Mouse (Mus musculus) T-helper 2 cell (primary cell): ENCODE data around the gene Hist1h1c.
"Not testable (repeated sequence)": the region's sequence is repeated elsewhere in the genome, so short reads cannot be mapped to it uniquely, and the experiment has no call there.

Source experiments
- in situ Hi-C: fragments of 300-600 bp; cut with MboI, MseI; formaldehyde crosslinking; loops from one replicate; pipeline ENCODE4 v1.15.1; 2025; ENCODE audit warnings: high pct_unique_total_duplicates

Hist1h1c gene

DNA sequence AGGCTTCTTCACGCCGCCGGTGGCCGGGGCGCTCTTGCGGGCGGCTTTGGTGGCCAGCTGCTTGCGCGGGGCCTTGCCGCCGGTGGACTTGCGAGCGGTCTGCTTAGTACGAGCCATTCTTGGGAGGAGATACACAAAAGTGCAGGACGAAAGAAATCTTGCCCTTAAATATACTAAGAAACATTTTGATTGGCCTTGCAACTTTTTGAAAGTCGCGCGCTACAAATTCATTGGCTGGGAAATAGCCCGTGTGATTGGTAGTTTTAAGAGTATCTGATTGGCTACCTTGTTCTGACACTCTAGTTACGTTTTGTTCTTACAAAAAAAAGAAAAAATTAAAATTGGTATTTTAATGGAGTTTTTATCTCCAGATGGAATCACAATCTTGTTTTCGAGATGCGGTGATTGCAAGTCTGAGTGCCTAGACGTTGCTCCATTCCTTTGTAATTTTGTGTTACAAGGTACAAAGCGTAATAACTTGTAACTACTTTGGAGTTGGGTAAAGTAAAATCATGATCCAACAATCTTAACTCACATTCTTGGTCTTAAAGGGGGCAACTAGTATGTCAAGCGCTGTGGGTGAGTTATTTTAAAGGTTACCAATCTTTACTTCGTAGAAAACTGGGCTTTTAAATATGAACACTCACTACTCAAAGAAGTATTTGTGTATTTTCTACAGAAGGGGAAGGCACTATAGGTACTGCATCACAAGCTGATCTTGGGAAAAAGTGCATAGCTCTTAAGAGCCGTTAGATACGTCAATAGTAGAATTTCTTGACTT is 7.0 kb downstream of the Hist1h1c start, which contains the start of gene Hist1h3c:
TSS of gene Hist1h3c (minus strand) at position 222 of the 781 bp plus-strand sequence.
- in situ Hi-C loops = no loop called here

DNA sequence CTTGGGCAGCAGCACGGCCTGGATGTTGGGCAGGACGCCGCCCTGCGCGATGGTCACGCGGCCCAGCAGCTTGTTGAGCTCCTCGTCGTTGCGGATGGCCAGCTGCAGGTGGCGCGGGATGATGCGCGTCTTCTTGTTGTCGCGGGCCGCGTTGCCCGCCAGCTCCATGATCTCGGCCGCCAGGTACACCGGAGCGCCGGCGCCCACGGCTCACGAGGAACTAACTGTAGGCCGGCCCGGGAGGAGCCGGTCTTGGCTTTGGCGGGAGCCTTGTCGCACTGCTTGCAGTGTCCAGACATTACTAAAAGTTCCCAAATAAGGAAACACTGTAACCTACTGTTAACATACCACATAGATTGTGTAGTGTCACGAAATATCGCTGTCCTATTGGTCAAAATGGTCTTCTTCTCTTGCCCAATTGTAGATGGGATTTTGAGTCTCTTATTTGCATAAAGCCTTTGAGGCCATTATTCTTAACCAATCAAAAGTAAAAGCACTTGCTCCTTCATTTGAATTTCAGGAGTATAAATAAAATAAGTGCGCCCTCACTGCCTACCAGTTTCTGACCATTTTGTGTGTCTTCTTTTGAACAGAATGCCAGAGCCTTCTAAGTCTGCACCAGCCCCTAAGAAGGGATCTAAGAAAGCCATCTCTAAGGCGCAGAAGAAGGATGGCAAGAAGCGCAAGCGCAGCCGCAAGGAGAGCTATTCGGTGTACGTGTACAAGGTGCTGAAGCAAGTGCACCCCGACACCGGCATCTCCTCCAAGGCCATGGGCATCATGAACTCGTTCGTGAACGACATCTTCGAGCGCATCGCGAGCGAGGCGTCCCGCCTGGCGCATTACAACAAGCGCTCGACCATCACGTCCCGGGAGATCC is 7.8 kb downstream of the Hist1h1c start, which contains the start of gene Hist1h2bb:
TSS of gene Hist1h2bb (plus strand) at position 534 of the 880 bp plus-strand sequence.
- in situ Hi-C loops = not testable (repeated sequence)

- in situ Hi-C loops = no loop called here
Measured at GRCm38 (mm10) chr13:23747081-23747891, 8.7 kb downstream of the Hist1h1c start.

DNA sequence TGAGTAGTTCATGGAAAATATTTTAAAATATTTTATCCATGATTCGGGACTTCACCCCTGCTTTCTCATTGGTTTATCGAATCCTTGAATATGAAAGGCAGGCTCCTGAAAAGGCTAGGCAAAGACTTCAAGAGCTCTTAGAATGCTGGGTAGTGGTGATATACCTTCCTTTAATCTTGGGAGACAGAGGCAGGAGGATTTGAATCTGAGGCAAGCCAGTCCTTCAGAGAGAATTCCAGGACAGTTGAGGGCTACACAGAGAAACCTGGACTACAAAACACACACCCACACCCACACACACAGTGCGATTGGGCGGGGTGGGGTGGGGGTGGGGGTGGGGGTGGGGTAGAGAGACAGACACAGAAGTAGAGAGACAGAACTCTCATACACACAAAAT is 9.3 kb downstream of the Hist1h1c start:
- in situ Hi-C loops = no loop called here

DNA sequence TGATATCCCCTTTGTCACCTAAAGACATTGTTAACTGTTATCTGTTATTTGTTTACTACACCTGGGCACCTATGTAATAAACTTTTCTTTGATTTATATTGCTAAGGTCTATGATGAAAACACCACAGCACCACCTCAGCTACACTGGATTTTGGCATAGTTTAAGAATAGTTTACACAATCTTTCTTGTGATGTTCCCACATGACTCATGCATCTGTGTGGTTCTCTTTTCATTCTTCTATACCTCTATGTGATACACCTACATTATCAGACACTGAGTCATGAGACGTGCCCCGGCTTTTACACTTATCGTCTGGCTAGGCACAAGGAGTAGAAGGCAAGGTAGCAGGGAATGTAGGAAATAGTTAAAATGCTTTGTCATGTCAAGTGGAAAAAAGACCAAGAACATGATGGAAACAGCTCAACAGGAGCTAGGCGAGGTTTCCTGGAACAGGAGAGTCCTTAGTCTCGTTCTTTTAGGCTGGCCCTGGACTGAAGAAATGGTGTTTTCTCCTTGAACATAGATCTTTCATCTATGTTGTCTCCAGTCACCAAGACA is 11.0 kb downstream of the Hist1h1c start:
- in situ Hi-C loops = loop anchor here (10.0 kb wide), 1 partner anchor 875 kb away; no protein-coding TSS in a partner anchor

GRCm38 (mm10) chr13:23750839-23751477 is 12.3 kb downstream of the Hist1h1c start, which contains the start of gene Hist1h2ab:
Gene Hist1h2ab (plus strand): TSS chr13:23751126.
- in situ Hi-C loops = loop anchor here (10.0 kb wide), 1 partner anchor 874 kb away; no protein-coding TSS in a partner anchor

DNA sequence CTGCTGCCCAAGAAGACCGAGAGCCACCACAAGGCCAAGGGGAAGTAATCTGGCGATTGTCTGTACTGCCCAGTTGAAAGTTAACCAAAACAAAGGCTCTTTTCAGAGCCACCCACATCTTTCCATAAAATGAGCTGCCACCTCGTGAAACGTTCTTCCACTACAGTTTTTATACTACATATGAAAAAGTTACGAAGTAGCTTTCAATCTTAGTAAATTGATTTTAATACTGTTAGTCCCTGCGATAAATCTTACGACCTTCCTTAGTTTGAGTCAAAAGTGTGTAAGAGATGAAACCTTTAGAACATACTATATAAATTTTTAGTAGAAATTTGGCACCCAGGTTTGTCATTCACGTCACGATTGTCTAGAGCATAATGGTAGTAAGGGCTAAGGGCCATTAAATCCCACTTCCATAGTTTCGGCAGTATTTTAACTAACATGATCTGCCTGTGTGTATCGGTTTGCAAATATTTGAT is 12.9 kb downstream of the Hist1h1c start:
- in situ Hi-C loops = loop anchor here (10.0 kb wide), 1 partner anchor 873 kb away; no protein-coding TSS in a partner anchor

GRCm38 (mm10) chr13:23752067-23752741 is 13.6 kb downstream of the Hist1h1c start, which contains the start of gene Hist1h3b:
Gene Hist1h3b (plus strand): TSS chr13:23752267.
- in situ Hi-C loops = loop anchor here (10.0 kb wide), 1 partner anchor 873 kb away; no protein-coding TSS in a partner anchor

- in situ Hi-C loops = loop anchor here (10.0 kb wide), 1 partner anchor 872 kb away; no protein-coding TSS in a partner anchor
Measured at GRCm38 (mm10) chr13:23752742-23753172, 14.1 kb downstream of the Hist1h1c start.

DNA sequence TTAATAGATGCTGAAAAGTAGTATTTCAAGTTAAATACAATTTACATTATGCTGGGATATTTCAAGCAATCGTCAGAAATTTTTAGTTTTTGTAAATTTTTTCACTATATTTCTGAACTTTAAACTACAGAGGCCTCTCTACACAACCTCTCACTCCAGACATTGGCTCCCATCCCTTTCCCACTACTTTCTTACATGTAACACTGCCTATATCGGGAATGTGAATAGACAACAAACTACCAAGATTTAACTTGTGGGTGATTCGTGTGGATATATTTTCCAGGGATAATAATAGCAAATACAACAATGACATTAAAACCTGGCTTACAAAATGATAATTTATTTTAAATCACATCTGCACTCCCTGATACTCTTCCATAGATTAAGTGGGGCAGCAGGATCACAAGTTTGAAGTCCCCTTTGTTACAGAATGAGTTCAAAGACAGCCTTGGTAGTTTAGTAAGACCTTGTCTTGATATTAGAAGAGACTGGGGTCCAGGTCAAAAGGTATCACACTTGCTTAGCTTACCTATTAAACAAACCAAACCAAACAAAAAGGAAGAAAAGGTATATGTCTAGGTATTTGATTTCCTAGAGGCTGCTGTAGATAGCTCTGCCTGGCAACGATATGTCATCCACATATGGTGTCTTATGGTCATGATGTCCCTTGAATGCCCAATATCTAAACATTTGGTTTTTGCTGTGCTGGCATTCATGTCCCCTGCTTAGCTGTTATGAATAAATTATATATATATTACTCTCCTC is 14.9 kb downstream of the Hist1h1c start:
- in situ Hi-C loops = loop anchor here (10.0 kb wide), 1 partner anchor 871 kb away; no protein-coding TSS in a partner anchor

DNA sequence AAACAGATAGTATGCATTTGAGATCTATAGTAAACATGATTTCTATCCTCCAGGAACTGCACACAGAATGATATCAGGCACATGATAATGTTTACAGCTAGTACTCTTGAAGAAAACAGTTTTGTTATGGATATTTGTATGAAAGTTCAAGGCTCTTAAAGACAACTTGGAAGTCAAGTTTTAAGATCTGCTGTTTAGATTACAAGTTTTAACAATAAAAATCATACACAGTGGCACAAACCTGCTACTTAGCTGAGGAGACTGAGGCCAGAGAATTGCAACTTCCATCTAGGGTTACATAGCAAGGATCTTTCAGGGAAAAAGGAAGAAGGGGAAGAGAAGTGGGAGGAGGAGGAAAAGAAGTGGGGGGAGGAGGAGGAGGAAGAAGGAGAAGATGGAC is 16.4 kb downstream of the Hist1h1c start:
- in situ Hi-C loops = loop anchor here (10.0 kb wide), 1 partner anchor 870 kb away; no protein-coding TSS in a partner anchor

- in situ Hi-C loops = loop anchor here (10.0 kb wide), 1 partner anchor 868 kb away; no protein-coding TSS in a partner anchor
Measured at GRCm38 (mm10) chr13:23756790-23757189, 18.2 kb downstream of the Hist1h1c start, which contains the start of gene Hist1h4b. Gene Hist1h4b (plus strand): TSS chr13:23757013.

DNA sequence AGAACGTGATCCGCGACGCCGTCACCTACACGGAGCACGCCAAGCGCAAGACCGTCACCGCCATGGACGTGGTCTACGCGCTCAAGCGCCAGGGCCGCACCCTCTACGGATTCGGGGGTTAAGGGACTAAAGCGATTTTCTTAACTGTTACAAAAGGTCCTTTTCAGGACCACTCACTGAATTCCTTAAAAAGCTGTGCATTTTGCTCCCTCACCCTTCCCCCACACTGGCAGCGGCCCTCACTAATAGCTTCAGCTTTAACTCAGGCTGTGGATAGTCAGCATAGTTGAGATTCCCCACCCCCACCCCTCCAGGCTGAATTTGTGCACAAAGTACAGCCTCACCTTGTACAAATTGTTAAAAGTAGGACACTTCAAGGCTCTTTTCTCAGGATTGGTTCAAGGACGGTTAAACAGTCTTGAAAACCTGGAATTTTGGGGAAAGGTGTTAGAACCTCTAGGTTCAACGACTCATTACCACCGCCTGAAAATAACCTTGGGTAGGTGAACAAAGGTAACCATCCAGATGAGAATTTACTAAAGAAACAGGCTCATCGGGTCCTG is 18.7 kb downstream of the Hist1h1c start:
- in situ Hi-C loops = loop anchor here (10.0 kb wide), 1 partner anchor 868 kb away; no protein-coding TSS in a partner anchor

GRCm38 (mm10) chr13:23757921-23758320 is 19.3 kb downstream of the Hist1h1c start:
- in situ Hi-C loops = loop anchor here (10.0 kb wide), 1 partner anchor 867 kb away; no protein-coding TSS in a partner anchor

DNA sequence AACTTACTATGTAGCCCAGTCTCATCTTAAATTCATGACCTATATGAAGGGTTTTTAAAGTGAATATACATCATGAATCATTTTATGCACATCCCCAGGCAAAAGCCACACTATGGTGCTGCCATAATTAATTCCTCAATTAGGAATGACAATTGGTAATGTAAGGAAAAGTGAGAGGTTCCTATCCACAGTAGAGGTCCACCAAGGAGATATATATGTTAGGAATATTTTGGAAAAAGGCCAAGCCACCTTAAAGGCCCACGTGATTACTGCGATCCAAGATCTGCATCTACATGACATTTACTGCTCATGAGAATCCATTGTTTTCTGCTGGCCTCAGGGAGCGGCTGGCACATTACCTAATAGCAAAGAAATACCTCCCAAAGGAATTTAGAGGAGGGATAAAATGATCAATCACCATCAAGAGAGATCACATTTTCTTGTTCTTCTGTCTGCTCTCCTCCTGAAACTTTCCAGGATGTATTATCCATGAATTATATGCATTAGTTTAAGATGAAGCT is 20.7 kb downstream of the Hist1h1c start:
- in situ Hi-C loops = loop anchor here (10.0 kb wide), 1 partner anchor 865 kb away; no protein-coding TSS in a partner anchor

DNA sequence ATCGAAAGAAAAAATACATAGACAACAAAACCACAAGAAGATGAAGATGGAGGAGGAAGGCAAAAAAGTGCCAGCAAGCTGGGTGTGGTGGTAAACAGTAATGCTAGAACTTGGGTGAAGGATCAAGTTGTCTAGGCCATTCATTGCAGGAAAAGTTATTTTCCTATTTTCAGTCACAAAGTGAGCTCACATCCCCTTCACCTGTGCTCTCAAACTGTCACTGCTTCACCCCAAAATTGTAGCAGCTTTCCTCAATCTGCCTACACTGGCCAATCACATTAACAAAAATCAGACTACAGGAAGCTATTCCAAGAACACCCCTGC is 21.3 kb downstream of the Hist1h1c start:
- in situ Hi-C loops = loop anchor here (10.0 kb wide), 2 partner anchors 865 to 1715 kb away; partner anchors contain the start of genes Hist1h2ag, Hist1h2bj and Hist1h4i

DNA sequence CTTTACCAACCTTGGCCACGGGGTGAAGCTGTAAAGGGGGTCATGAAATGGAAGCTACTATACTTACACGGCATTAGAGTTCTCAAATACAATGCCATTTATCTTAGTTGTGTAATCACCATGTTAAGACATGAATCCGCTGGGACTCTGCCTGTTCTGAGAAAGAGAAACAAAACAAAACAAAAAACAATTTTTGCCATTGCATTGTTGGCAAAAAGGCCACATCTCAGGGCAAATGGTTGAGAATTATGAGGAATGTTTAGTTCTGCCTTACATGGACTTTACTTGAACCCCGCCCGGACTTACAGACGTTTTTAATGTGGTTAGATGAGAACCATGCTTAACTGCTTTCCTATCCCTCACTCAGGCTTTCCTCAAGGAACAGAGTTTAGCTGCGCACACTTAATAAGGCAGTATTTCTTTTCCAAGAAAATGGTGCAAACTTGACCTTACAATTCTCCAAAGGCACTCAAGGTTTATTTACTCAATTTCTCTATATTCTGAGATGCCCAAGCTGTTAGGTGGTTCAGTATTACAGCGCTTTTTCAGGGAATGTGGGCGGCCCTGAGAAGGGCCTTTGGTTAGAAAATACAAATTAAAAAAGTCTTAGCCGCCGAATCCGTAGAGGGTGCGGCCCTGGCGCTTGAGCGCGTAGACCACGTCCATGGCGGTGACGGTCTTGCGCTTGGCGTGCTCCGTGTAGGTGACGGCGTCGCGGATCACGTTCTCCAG is 21.8 kb downstream of the Hist1h1c start:
- in situ Hi-C loops = loop anchor here (10.0 kb wide), 1 partner anchor 1716 kb away; the partner anchor contains the start of genes Hist1h2ag, Hist1h2bj and Hist1h4i
